Mouse (Mus musculus) NIH3T3 (cell line): ENCODE data around the gene Gm21981.
A peak's percentile ranks its signal among the peaks of the same experiment; 100 is the strongest.
"Not testable (repeated sequence)": the region's sequence is repeated elsewhere in the genome, so short reads cannot be mapped to it uniquely, and the experiment has no call there.

Experiments
- DNase-seq: peaks from one replicate; pipeline ENCODE4 v3.0.0-alpha.2; 2012; ENCODE audit warnings: low read depth

Gene Gm21981

GRCm38 (mm10) chr17:47663009-47663713 is 31.1 kb downstream of the Gm21981 start:
- DNase-seq, result no peak

GRCm38 (mm10) chr17:47658741-47659243 is 35.5 kb downstream of the Gm21981 start:
- DNase-seq, result no peak

GRCm38 (mm10) chr17:47657901-47658300 is 36.4 kb downstream of the Gm21981 start:
- no peak for DNase-seq

- no peak for DNase-seq
Measured at GRCm38 (mm10) chr17:47655697-47656096, 38.6 kb downstream of the Gm21981 start.

- not testable (repeated sequence) for DNase-seq
Measured at GRCm38 (mm10) chr17:47654346-47654745, 39.9 kb downstream of the Gm21981 start.

GRCm38 (mm10) chr17:47651953-47652352 is 42.3 kb downstream of the Gm21981 start:
- no peak for DNase-seq

- DNase-seq, result no peak
Measured at GRCm38 (mm10) chr17:47648966-47649365, 45.3 kb downstream of the Gm21981 start.

- DNase-seq, result peak; percentile 76
Measured at GRCm38 (mm10) chr17:47646683-47647082, 47.6 kb downstream of the Gm21981 start.

- DNase-seq, result peak; percentile 50
Measured at GRCm38 (mm10) chr17:47642992-47643391, 51.3 kb downstream of the Gm21981 start.
